Mouse (Mus musculus): ENCODE measurements at regions not wholly inside any gene's neighbourhood (a gene's known extent, or its start where the extent isn't known, plus 50 kb on each side); places are given as distances from the start of the nearest gene placed in this dataset.

GRCm38 (mm10) chr8:8258231-8258638, 402.8 kb downstream of the Efnb2 start:
- no peak for DNase-seq

GRCm38 (mm10) chr8:8256327-8256726, 404.7 kb downstream of the Efnb2 start:
- DNase-seq = no peak

DNA sequence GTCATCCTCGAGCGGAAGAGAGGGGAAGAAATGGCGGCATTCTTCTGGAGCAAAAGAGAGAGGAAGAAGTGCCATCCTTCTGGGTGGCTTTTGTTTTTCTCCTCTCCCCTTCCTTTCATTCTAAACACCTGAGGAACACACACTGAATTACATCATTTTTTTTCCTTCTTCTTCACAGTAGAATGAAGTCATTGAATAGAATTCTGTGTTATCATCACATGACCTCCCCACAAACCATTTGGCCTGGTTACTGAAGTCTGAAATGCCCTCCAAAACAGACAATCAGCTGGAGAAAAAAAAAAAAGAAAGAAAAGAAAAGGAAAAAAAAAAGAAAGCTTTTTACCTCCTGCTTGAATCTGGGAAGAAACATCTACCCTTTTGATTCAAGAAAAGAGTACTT, 406.6 kb downstream of the Efnb2 start:
- no peak for DNase-seq

DNA sequence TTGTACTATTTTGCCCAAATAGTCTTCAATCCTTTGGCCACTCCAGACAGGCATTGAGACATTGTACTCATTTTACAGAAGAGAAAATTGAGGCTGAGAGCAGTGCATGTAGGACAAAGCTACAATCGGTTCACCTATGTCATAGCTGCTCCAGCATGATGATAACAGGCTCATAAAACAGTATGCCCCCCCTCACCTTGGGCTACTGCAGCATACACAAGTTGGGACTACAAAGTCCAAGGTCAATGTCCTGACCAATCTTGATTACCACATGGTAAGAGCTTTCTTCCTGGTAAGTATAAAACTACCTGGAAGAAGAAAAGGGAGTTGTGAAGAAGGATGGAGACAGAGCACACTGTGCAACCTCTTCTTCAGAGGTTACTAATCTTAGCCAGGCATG, 416.4 kb downstream of the Efnb2 start:
- DNase-seq = no peak

DNA sequence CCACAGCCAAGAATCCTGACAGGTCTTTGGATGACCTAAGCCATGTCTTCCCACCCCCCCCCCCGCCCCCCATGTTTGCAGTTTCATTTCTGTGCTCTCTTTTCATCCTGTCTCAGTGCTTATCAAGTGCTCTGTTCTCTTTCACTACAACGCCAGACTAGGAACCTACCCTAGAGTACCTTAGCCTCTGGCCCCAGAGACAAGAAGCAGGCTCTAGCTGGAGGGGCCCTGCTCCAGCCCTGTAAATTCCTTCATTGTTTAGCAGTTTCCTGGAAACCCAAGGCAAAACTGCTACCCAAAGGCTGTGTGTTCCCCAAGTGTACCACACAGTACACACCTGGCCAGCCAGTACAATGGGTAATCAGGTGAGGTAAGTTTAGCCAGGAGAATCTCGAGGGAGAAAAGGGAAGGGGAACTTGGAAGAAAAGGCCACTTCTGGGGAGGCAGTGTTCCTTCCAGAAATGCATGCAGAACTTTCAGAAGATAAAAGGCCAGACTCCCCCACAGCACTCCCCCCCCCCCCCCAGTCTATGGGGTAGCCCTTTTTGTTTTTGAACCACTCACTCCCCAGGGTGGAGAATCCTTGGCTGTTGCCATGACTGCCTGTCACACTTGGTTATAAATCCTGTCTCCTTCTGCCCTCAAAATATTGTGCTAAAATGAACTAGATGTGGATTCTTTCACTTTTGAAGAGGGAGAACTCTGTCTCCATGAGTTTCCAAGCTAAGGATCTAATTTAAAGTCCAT, 419.1 kb downstream of the Efnb2 start:
- no peak for DNase-seq

GRCm38 (mm10) chr8:8241051-8241688, 419.9 kb downstream of the Efnb2 start:
- no peak for DNase-seq

- DNase-seq = no peak
Observed at GRCm38 (mm10) chr8:8239489-8239888, 421.6 kb downstream of the Efnb2 start.

DNA sequence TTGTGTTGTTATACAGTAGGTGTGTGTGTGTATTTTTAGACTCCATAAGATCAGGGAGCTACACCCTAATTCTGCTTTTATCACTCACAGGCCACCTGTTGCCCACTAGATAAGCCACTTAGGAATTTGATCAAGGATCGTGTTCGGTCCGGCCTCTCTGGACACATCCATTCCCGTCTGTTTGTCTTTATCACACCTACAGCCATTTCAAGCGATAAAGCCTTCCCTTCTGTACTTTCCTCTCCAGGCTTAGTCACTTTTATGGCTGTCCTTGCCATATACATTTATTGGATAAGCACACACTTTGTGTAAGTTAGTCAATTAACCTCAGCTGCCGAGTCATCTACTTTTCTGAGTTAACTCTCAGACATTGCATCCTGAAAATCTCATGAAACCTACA, 423.0 kb downstream of the Efnb2 start:
- no peak for DNase-seq

DNA sequence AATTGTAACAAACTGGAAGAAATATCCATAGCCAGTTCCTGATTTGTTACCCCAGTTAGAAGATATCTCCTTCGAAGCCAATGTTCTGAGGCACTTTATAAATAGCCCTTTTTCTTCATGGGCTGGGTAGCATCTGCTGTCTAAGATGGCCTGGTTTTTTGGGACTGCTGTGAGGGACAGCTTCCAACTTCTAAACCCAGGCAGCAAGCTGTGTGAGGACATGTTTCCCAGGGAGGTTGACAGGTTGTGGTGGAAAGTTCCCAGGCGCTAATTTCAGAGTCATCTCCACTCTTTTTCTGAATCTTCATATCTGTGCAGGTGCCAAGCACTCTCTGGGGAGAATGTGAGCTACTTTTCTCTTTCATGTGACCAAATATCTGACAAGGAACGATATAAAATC, 427.4 kb downstream of the Efnb2 start:
- no peak for DNase-seq

DNA sequence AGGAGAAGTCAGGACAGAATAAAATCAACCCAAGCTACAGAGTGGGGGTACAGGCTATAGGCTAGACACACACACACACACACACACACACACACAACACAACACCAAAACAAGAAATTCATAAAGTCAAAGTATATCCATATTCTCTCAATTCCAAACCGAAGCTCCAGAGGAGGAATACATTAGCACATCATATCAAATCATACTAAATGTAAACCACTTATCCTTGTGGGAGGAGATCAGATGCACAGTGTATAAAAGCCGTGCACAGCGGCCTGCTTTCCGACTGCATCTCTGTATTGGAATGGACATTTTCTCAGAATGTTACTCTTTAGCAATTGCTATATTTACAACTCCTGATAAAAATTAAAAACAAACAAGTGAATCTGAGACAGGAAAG, 427.9 kb downstream of the Efnb2 start:
- DNase-seq = no peak

DNA sequence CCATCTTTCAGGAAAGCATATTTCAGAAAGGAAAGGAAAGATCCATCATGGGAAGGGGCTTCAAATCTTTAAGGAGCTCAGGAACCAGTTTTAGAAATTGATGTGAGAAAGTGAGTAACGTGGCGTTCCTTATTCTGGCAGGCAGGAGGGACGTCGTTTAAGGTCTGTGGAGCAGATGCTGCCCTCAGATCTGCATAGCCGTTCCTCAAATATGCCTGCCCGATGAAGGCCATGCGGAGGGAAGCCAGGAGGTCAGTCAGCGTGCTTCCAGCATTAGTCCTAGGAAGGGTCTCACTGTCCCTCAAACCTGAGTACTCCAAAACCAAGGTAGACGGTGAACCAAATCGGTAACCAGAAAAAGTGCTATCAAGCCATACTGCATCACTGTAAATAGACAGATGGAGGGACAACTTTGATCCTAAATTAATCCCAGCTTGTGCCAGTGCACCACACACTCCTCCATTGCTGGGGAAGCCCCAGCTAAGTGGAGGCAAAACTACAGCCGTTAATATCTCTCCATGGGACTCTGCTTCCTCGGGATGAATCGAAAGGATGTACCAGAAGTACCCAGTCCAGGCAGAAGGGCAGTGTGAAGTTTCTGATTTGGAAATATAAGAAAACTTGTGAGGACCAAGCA, 428.9 kb downstream of the Efnb2 start:
- DNase-seq = no peak

- DNase-seq = no peak
Observed at GRCm38 (mm10) chr8:8231308-8231985, 429.6 kb downstream of the Efnb2 start.

- no peak for DNase-seq
Observed at GRCm38 (mm10) chr8:8225994-8226393, 435.0 kb downstream of the Efnb2 start.

DNA sequence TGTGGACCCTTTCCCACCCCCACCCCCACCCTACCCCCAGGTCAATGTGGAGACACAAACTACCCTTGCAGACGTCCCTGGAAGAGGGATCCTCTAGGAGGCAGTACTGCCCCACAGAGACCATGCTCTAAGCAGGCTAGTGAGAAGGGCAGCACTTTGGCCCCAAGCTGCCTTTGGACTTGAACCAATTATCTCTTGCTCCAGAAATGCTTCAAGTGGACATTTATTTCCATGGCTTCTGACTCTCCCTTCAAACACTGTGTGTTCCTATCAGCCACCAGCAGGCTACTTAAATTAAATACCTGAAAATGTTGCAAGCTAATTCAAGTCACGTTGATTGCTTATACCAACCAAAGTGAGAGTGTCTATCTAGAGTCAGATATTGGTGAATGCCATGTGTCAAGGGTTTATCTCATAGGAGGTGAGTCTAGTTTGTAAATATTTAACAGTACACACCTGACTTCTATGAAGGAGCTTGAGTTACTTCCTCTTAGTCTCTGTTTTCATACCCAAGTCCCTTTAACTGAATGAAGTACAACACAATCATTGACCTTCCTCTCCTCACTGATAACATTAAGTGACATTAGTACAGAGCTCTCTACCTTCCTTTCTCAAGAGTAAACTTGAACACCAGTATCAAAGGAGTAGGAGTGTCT, 435.7 kb downstream of the Efnb2 start:
- DNase-seq = peak; percentile 4 to 33

DNA sequence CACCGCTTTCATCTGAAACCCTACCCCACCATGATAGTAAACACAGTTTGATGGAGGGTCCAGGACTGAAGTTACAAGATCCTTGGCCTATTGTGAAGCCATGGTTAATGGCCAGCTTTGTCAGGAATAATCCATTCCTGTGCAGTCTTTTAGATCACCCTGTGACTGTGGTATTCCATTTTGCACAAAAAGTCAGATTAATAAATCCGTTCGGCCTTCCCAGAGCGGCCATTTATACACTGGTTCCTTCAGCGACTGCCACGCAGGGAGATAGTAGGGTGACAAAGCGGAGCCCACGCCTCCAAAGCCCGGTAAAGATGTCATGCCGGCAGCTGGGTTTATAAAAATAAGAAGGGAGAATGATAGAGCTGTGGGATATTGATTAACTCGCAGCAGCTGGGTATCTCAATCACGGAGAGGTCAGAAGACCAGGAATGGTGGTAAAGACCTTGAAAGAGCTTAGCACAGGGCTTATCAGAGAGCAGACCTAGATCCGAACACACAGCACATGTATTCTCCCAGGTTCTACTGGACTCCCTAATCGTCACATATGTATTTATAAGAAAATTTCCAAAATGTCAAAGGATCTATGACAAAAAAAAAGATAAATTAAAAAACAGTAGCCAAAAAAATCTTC, 440.5 kb downstream of the Efnb2 start:
- DNase-seq = no peak

GRCm38 (mm10) chr8:8219701-8220394, 441.2 kb downstream of the Efnb2 start:
- DNase-seq = no peak

- no peak for DNase-seq
Observed at GRCm38 (mm10) chr8:8193036-8193435, 468.0 kb downstream of the Efnb2 start.

- DNase-seq = no peak
Observed at GRCm38 (mm10) chr8:8186046-8186445, 475.0 kb downstream of the Efnb2 start.

GRCm38 (mm10) chr8:8183233-8183622, 477.8 kb downstream of the Efnb2 start:
- DNase-seq = no peak

DNA sequence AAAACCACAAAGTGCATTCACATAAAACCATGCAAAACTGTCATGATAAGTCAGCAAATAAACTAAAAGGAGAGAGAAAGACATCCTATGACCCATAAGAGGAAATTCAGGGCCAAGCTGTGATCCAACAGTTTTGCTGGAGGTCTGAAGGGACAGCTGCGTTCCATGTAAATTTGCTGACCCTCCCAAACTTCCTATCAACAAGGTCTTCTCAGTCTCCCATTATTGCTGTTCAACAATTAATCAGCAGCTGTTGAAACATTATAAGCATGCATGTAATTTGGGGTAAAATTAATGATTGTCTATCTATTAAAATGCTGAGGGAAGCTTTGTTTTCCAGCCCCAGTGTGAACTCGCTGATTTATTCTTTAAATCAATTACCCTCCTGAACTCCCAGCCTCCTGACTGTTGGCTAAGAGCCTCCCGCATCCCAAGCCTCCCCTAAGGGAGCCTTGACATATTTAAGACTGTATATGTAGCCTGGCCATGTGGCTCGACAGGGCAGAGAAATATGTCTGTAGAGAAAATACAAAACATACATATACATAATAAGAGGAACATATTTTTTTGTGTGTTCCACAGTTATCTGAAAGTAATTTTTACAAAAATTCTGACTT, 478.3 kb downstream of the Efnb2 start:
- DNase-seq = peak in 1 of 2 experiments; percentile 2

DNA sequence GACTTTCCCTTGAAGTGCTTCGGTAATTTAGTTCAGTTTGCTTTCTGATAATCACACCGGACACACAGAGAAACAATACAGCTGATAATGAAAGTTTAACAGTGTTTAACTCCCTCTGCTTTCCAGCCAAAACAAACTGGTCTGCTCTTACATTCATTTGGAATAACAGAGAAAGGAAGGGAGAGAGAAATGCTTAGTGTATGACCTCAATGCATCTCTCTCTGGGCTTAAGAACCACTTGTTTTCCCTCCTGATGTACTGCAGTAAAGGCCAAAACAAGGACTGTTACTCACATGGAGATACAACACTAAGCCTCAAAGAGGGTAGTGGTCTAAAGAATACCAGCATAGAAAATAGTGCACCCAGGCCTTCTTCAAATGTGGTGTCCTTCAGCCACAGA, 478.9 kb downstream of the Efnb2 start:
- no peak for DNase-seq

DNA sequence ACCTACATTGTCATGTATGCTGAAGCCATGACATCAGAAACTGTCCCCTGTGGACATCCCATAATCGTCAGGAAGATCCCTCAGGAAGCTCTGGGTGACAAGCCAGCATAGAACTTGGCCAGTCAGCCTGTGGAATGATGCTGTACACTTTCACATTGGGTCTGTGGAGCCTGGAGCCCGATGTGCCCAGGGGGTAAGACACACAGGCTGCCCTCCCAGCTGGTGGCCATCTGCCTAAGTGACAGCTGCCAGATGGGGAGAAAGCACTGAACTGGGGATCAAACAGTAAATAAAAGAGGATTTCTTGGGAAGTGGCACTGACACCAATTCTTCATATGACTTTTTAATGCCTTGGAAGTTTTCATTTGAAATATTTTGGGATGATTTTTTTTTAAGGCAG, 486.8 kb downstream of the Efnb2 start:
- no peak for DNase-seq

Measured in kidney, adult 8-10 months (tissue).